Mouse (Mus musculus): ENCODE measurements around the gene Abhd13. TPM values are rescaled to one million over a fixed set of nuclear protein-coding genes. Genes with fewer than 3 reads are reported as not detected.
A peak's percentile ranks its signal among the peaks of the same experiment; 100 is the strongest.

Gene Abhd13
- polyA plus RNA-seq, 1 experiment from 2014 or later: 10.9 TPM

GRCm38 (mm10) chr8:9971866-9972265 is 5.6 kb upstream of the Abhd13 start:
- WGBS: 93% methylated on average over 9 of the region's 9 CpGs
- Histone ChIP-seq H3K4me2 (no peak overlapping the region), H3K27me3 (replicated peaks; ENCODE audit: control insufficient read depth, insufficient read depth, low read length) (no peaks in the 10 kb centered on the region), H3K27ac (ENCODE audit: low read depth, low read length) (no peak overlapping the region), H3K9ac (ENCODE audit: low read depth, low read length) (no peak overlapping the region), H3K4me3 (ENCODE audit: low read depth, low read length) (no peak overlapping the region), H3K36me3 (ENCODE audit: control insufficient read depth, insufficient read depth, low read length) (0 out of 2 replicates have a peak, but pooled peaks cover 7% of the 10 kb centered on the region), H3K9me3 (ENCODE audit: control insufficient read depth, low read length) (no peaks in the 10 kb centered on the region), H3K4me1 (replicated peaks; ENCODE audit: control insufficient read depth, insufficient read depth, low read length) (no peaks in the 10 kb centered on the region; the same call in 1 of the 2 replicates)
- ATAC-seq (replicated peaks; ENCODE audit: low FRiP score): no peak
- no peak for DNase-seq (ENCODE audit: low spot score)

DNA sequence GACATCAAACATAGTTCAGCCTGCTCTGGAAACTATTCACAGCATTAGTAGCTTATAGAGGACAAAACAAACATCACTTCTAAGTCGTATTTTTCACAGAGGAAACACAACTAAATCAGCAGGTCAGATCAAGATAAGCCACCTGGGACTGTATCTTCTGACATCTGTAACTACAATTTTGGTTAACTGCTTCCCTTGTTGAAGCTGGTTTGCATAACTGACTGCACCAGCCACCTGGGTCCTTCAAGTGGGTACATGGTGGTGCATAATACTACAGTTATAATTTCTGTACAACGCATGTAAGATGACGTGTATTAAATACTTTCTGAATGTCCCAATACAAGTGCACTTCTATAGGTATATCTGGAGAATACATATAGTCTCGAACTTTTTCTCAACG is 2.2 kb upstream of the Abhd13 start:
- H3K4me1 ChIP-seq (replicated peaks; ENCODE audit: control insufficient read depth, insufficient read depth, low read length): peaks cover 16% of the 10 kb centered on the region
- H3K9me3 ChIP-seq (ENCODE audit: control insufficient read depth, low read length): no peaks in the 10 kb centered on the region
- H3K9ac ChIP-seq (ENCODE audit: low read depth, low read length): no peak overlapping the region
- no peak overlapping the region for H3K27ac ChIP-seq (ENCODE audit: low read depth, low read length)
- DNase-seq (ENCODE audit: low spot score) (no peak), ATAC-seq (replicated peaks; ENCODE audit: low FRiP score) (no peak)
- 0 out of 2 replicates have a peak, but pooled peaks cover 7% of the 10 kb centered on the region for H3K36me3 ChIP-seq (ENCODE audit: control insufficient read depth, insufficient read depth, low read length)
- no peaks in the 10 kb centered on the region for H3K27me3 ChIP-seq (replicated peaks; ENCODE audit: control insufficient read depth, insufficient read depth, low read length)
- peak overlapping the region; percentile 77 for H3K4me2 ChIP-seq
- peak overlapping the region; percentile 78 for H3K4me3 ChIP-seq (ENCODE audit: low read depth, low read length)
- 43% methylated on average over 5 of the region's 5 CpGs for WGBS

DNA sequence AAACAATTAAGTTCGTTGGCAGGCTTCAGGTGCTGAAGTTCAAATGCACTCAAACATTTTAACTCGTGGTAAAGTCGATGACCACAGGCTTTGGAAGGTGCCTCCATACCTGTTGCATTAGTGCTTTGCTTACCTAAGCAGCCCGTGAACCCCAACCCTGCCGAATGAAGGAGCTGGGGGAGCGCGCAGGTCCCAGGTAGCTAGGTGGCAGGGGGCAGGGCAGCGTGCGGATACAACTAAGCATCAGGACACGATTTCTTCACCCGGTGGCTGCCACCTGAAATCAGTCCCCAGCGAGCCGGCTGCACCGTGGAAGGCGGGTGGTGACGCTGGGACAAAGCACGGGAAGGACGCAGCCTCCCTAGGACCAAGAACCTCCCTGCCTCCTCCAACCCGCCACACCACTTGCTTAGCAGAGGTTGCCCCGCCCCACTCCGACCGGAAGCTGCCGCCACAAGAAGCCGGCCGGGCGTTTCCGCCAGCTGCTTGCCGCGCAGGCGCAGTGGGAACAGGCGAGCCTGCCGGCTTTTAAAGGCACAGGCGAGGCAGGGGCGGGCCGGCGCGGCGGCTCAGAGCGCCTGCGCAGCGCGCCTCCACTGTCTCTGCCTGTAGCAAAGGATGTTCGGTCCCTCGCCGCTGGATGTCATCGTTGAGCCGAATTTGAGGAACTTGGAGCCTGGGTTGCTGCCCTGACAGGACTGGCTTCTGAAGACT is 1.5 kb upstream of the Abhd13 start:
- H3K4me3 ChIP-seq (ENCODE audit: low read depth, low read length): peak overlapping the region; percentile 78
- no peak overlapping the region for H3K27ac ChIP-seq (ENCODE audit: low read depth, low read length)
- peak overlapping the region; percentile 73 for H3K9ac ChIP-seq (ENCODE audit: low read depth, low read length)
- no peaks in the 10 kb centered on the region for H3K27me3 ChIP-seq (replicated peaks; ENCODE audit: control insufficient read depth, insufficient read depth, low read length)
- under 1% methylated on average over 47 of the region's 47 CpGs for WGBS
- DNase-seq (ENCODE audit: low spot score) (peak; percentile 97), ATAC-seq (replicated peaks; ENCODE audit: low FRiP score) (peak; percentile 94)
- no peaks in the 10 kb centered on the region for H3K9me3 ChIP-seq (ENCODE audit: control insufficient read depth, low read length)
- peak overlapping the region; percentile 77 for H3K4me2 ChIP-seq
- 0 out of 2 replicates have a peak, but pooled peaks cover 7% of the 10 kb centered on the region for H3K36me3 ChIP-seq (ENCODE audit: control insufficient read depth, insufficient read depth, low read length)
- H3K4me1 ChIP-seq (replicated peaks; ENCODE audit: control insufficient read depth, insufficient read depth, low read length): peaks cover 16% of the 10 kb centered on the region

DNA sequence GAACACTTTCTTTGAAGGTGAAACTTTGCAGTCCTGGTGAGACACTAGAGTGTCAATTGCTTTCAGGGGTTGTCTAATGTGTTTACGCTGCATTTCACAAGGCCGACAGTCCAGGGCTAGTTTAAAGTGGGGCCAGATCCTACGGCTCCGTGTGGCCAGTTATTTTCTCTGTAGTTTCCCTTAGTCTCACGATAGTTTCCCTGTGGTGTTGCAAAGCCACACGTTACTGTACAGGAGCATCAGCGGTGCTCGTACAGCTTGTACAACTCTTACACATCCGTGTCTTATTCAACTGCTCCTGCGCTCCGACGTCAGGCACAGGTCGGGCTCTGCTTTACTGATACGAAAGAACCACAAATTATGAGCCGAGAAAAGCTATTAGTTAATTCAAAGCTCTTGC is 491 bp upstream of the Abhd13 start:
- Histone ChIP-seq H3K27me3 (replicated peaks; ENCODE audit: control insufficient read depth, insufficient read depth, low read length) (no peaks in the 10 kb centered on the region), H3K4me3 (ENCODE audit: low read depth, low read length) (peak overlapping the region; percentile 87), H3K36me3 (ENCODE audit: control insufficient read depth, insufficient read depth, low read length) (0 out of 2 replicates have a peak, but pooled peaks cover 3% of the 10 kb centered on the region), H3K27ac (ENCODE audit: low read depth, low read length) (peak overlapping the region; percentile 64), H3K9ac (ENCODE audit: low read depth, low read length) (peak overlapping the region; percentile 88), H3K4me2 (peak overlapping the region; percentile 92), H3K9me3 (ENCODE audit: control insufficient read depth, low read length) (no peaks in the 10 kb centered on the region), H3K4me1 (replicated peaks; ENCODE audit: control insufficient read depth, insufficient read depth, low read length) (peaks cover 16% of the 10 kb centered on the region)
- no peak for DNase-seq (ENCODE audit: low spot score)
- no peak for ATAC-seq (replicated peaks; ENCODE audit: low FRiP score)
- 41% methylated on average over 15 of the region's 15 CpGs for WGBS

- peak overlapping the region; percentile 92 for H3K4me2 ChIP-seq
- H3K27ac ChIP-seq (ENCODE audit: low read depth, low read length): no peak overlapping the region
- H3K4me3 ChIP-seq (ENCODE audit: low read depth, low read length): peak overlapping the region; percentile 87
- DNase-seq (ENCODE audit: low spot score) (no peak), ATAC-seq (replicated peaks; ENCODE audit: low FRiP score) (no peak)
- peak overlapping the region; percentile 88 for H3K9ac ChIP-seq (ENCODE audit: low read depth, low read length)
- H3K9me3 ChIP-seq (ENCODE audit: control insufficient read depth, low read length): no peaks in the 10 kb centered on the region
- no peaks in the 10 kb centered on the region for H3K36me3 ChIP-seq (ENCODE audit: control insufficient read depth, insufficient read depth, low read length)
- peaks cover 16% of the 10 kb centered on the region for H3K4me1 ChIP-seq (replicated peaks; ENCODE audit: control insufficient read depth, insufficient read depth, low read length)
- WGBS: 47% methylated on average over 18 of the region's 18 CpGs
- no peaks in the 10 kb centered on the region for H3K27me3 ChIP-seq (replicated peaks; ENCODE audit: control insufficient read depth, insufficient read depth, low read length)
Observed at GRCm38 (mm10) chr8:9978475-9979230, 1.1 kb downstream of the Abhd13 start.

- no peaks in the 10 kb centered on the region for H3K9me3 ChIP-seq (ENCODE audit: control insufficient read depth, low read length)
- ATAC-seq (replicated peaks; ENCODE audit: low FRiP score): no peak
- H3K9ac ChIP-seq (ENCODE audit: low read depth, low read length): no peak overlapping the region
- no peak for DNase-seq (ENCODE audit: low spot score)
- H3K36me3 ChIP-seq (ENCODE audit: control insufficient read depth, insufficient read depth, low read length): no peaks in the 10 kb centered on the region
- H3K4me3 ChIP-seq (ENCODE audit: low read depth, low read length): no peak overlapping the region
- H3K27me3 ChIP-seq (replicated peaks; ENCODE audit: control insufficient read depth, insufficient read depth, low read length): no peaks in the 10 kb centered on the region
- H3K4me1 ChIP-seq (replicated peaks; ENCODE audit: control insufficient read depth, insufficient read depth, low read length): peaks cover 16% of the 10 kb centered on the region
- H3K27ac ChIP-seq (ENCODE audit: low read depth, low read length): no peak overlapping the region
- 43% methylated on average over 1 of the region's 1 CpGs for WGBS
- peak overlapping the region; percentile 92 for H3K4me2 ChIP-seq
Observed at GRCm38 (mm10) chr8:9979746-9980145, 2.2 kb downstream of the Abhd13 start.

GRCm38 (mm10) chr8:9980188-9980587 is 2.7 kb downstream of the Abhd13 start:
- H3K27me3 ChIP-seq (replicated peaks; ENCODE audit: control insufficient read depth, insufficient read depth, low read length): no peaks in the 10 kb centered on the region
- H3K9me3 ChIP-seq (ENCODE audit: control insufficient read depth, low read length): no peaks in the 10 kb centered on the region
- DNase-seq (ENCODE audit: low spot score) (no peak), ATAC-seq (replicated peaks; ENCODE audit: low FRiP score) (no peak)
- no peak overlapping the region for H3K27ac ChIP-seq (ENCODE audit: low read depth, low read length)
- no peak overlapping the region for H3K4me3 ChIP-seq (ENCODE audit: low read depth, low read length)
- peaks cover 16% of the 10 kb centered on the region for H3K4me1 ChIP-seq (replicated peaks; ENCODE audit: control insufficient read depth, insufficient read depth, low read length)
- no peaks in the 10 kb centered on the region for H3K36me3 ChIP-seq (ENCODE audit: control insufficient read depth, insufficient read depth, low read length)
- H3K4me2 ChIP-seq: peak overlapping the region; percentile 92; the same call in 1 of the 2 replicates
- H3K9ac ChIP-seq (ENCODE audit: low read depth, low read length): no peak overlapping the region

DNA sequence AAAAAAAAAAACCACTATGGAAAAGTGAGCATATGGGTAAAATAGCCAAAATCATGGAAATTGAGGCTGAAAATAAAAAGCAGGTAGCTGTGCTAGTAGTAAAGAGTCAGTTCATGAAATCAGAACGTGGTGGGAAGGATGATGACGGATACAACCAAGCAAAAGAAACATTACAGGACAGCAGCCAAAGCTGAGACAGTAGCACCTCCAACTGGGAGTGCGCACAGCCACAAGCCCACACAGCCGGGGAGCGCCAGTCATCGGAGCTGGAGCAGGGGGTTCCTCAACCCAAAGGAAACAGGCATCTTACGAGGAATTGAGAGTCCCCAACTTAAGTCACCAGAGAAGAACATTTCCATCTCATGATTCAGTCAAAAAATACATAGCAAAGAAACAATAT is 26.6 kb downstream of the Abhd13 start:
- no peak for ATAC-seq (replicated peaks; ENCODE audit: low FRiP score)
- WGBS: 74% methylated on average over 7 of the region's 7 CpGs
- H3K9me3 ChIP-seq (ENCODE audit: control insufficient read depth, low read length): no peaks in the 10 kb centered on the region
- no peak overlapping the region for H3K4me3 ChIP-seq (ENCODE audit: low read depth, low read length)
- H3K9ac ChIP-seq (ENCODE audit: low read depth, low read length): no peak overlapping the region
- no peak for DNase-seq (ENCODE audit: low spot score)
- H3K36me3 ChIP-seq (ENCODE audit: control insufficient read depth, insufficient read depth, low read length): no peaks in the 10 kb centered on the region
- peaks cover 8% of the 10 kb centered on the region for H3K27me3 ChIP-seq (replicated peaks; ENCODE audit: control insufficient read depth, insufficient read depth, low read length)
- no peak overlapping the region for H3K27ac ChIP-seq (ENCODE audit: low read depth, low read length)
- H3K4me1 ChIP-seq (replicated peaks; ENCODE audit: control insufficient read depth, insufficient read depth, low read length): no peaks in the 10 kb centered on the region
- no peak overlapping the region for H3K4me2 ChIP-seq

Measured in liver, embryonic 11.5 days (tissue).